Mouse (Mus musculus) kidney, adult 8-10 months (tissue): ENCODE measurements around the gene Galm.

Source experiments
- DNase-seq, 2 experiments: peaks; one replicate each; pipeline ENCODE4 v3.0.0; 2022

Gene Galm

GRCm38 (mm10) chr17:80129387-80129786 is 2.1 kb downstream of the Galm start:
- no peak for DNase-seq

GRCm38 (mm10) chr17:80130718-80131430 is 3.6 kb downstream of the Galm start:
- DNase-seq: peak in 1 of 2 experiments; percentile 9

- peak; percentile 52 to 72 for DNase-seq
These were observed 4.1 kb downstream of the Galm start for GRCm38 (mm10) chr17:80131431-80131766.

GRCm38 (mm10) chr17:80131838-80132237 is 4.6 kb downstream of the Galm start:
- DNase-seq: peak in 1 of 2 experiments; percentile 8

GRCm38 (mm10) chr17:80132502-80132901 is 5.2 kb downstream of the Galm start:
- no peak for DNase-seq

GRCm38 (mm10) chr17:80138434-80139162 is 11.3 kb downstream of the Galm start:
- DNase-seq: peak in 1 of 2 experiments; percentile 19

GRCm38 (mm10) chr17:80139753-80140444 is 12.6 kb downstream of the Galm start:
- no peak for DNase-seq

- no peak for DNase-seq
These were observed 16.4 kb downstream of the Galm start for GRCm38 (mm10) chr17:80143478-80144232.

- DNase-seq: no peak
These were observed 17.9 kb downstream of the Galm start for GRCm38 (mm10) chr17:80145210-80145609.

- DNase-seq: no peak
These were observed 18.5 kb downstream of the Galm start for GRCm38 (mm10) chr17:80145771-80146170.

- DNase-seq: peak; percentile 56 to 63
These were observed 21.1 kb downstream of the Galm start for GRCm38 (mm10) chr17:80148053-80148994.

GRCm38 (mm10) chr17:80148995-80149388 is 21.7 kb downstream of the Galm start:
- DNase-seq: no peak

- no peak for DNase-seq
These were observed 24.1 kb downstream of the Galm start for GRCm38 (mm10) chr17:80151353-80151752.

- DNase-seq: no peak
These were observed 25.7 kb downstream of the Galm start for GRCm38 (mm10) chr17:80152767-80153630.

- no peak for DNase-seq
These were observed 26.4 kb downstream of the Galm start for GRCm38 (mm10) chr17:80153631-80154030.

- DNase-seq: no peak
These were observed 29.6 kb downstream of the Galm start for GRCm38 (mm10) chr17:80156905-80157304.

- no peak for DNase-seq
These were observed 30.2 kb downstream of the Galm start for GRCm38 (mm10) chr17:80157489-80157888.

- peak; percentile 57 to 68 for DNase-seq
These were observed 33.2 kb downstream of the Galm start for GRCm38 (mm10) chr17:80160454-80160853.

- peak; percentile 70 to 77 for DNase-seq
These were observed 36.7 kb downstream of the Galm start for GRCm38 (mm10) chr17:80163991-80164390.

- no peak for DNase-seq
These were observed 38.5 kb downstream of the Galm start for GRCm38 (mm10) chr17:80165741-80166140.

GRCm38 (mm10) chr17:80166346-80166745 is 39.1 kb downstream of the Galm start:
- DNase-seq: no peak
